In genomic region chr10:41883741-41884575, GRCm38 (mm10) we compare ENCODE assay signal across 14 mouse cellular contexts.
DNase-seq lines count a peak whose midpoint lies in the region; ATAC-seq and TF ChIP-seq lines count a peak whose summit lies in the region.
"Had no signal": no experiment of that assay in that cellular context is flagged by ENCODE, and none has a peak within 500 bp of the region (broad histone marks: within the 10 kb centered on the region; RNA-seq: fewer than 3 reads in every experiment).

No protein-coding gene starts in this region.

- H3K36me3 ChIP-seq in kidney, adult 2 months (ENCODE audit: control insufficient read depth, insufficient read depth, low read length): no peaks in the 10 kb centered on the region
- no peaks in the 10 kb centered on the region for H3K36me3 ChIP-seq in lung, embryonic 15.5 days
- H3K36me3 ChIP-seq: hindbrain, embryonic 12.5 days; limb, embryonic 13.5 days had no signal

- no peaks in the 10 kb centered on the region for H3K9me3 ChIP-seq in lung, embryonic 15.5 days
- H3K9me3 ChIP-seq: hindbrain, embryonic 12.5 days; limb, embryonic 13.5 days had no signal

- ATAC-seq in lung, embryonic 15.5 days (ENCODE audit: borderline replicate concordance, extremely low read depth, low FRiP score, low TSS enrichment): no peak

- no peak overlapping the region for H3K4me3 ChIP-seq in kidney, adult 2 months (ENCODE audit: insufficient read depth, low read depth, low read length)
- no peak overlapping the region for H3K4me3 ChIP-seq in bone marrow macrophage, adult 2 months (ENCODE audit: insufficient read depth, low read length)
- H3K4me3 ChIP-seq in lung, embryonic 15.5 days: no peak overlapping the region
- H3K4me3 ChIP-seq: erythroblast, embryonic 14.5 days; hindbrain, embryonic 12.5 days; limb, embryonic 13.5 days had no signal

- no peak for TF ChIP-seq POLR2A in kidney, adult 2 months (IDR thresholded peaks at IDR 0.05; ENCODE audit: low read depth, low read length)
- TF ChIP-seq POLR2A in bone marrow macrophage, adult 2 months (IDR thresholded peaks at IDR 0.05; ENCODE audit: borderline replicate concordance, low read depth, low read length): no peak

- H3K27me3 ChIP-seq in kidney, adult 2 months (replicated peaks; ENCODE audit: control insufficient read depth, insufficient read depth, low read length): no peaks in the 10 kb centered on the region
- H3K27me3 ChIP-seq in lung, embryonic 15.5 days: no peaks in the 10 kb centered on the region
- H3K27me3 ChIP-seq: hindbrain, embryonic 12.5 days; limb, embryonic 13.5 days had no signal

- no peak overlapping the region for H3K4me2 ChIP-seq in lung, embryonic 15.5 days
- H3K4me2 ChIP-seq: hindbrain, embryonic 12.5 days; limb, embryonic 13.5 days had no signal

- peak overlapping the region; percentile 39; the same call in 1 of the 2 replicates for H3K27ac ChIP-seq in kidney, adult 2 months (ENCODE audit: insufficient read depth, low read depth, low read length)
- peak overlapping the region; percentile 99 for H3K27ac ChIP-seq in bone marrow macrophage, adult 2 months (ENCODE audit: insufficient read depth, low read depth, low read length)
- H3K27ac ChIP-seq in lung, embryonic 15.5 days: 0 out of 2 replicates have a peak overlapping the region, but pooled peaks have one; percentile 15
- H3K27ac ChIP-seq: hindbrain, embryonic 12.5 days; limb, embryonic 13.5 days had no signal

- peak; percentile 32 to 68 for DNase-seq in adrenal gland, adult (ENCODE audit: inconsistent age in 2 of 2, low spot score in 1 of 2)
- DNase-seq in adrenal gland, postnatal 25 days: no peak
- peak; percentile 53 for DNase-seq in kidney, adult 2 months
- DNase-seq in kidney, adult 18-20 months: no peak
- DNase-seq in MN1 (ENCODE audit: low spot score): no peak
- DNase-seq in thymus, postnatal 25 days: no peak
- DNase-seq: cerebellum, postnatal 14 days; layer of hippocampus, adult 9-11 months; spleen, adult 18-20 months had no signal

- H3K4me1 ChIP-seq in kidney, adult 2 months (ENCODE audit: control insufficient read depth, insufficient read depth, low read length): peaks cover 13% of the 10 kb centered on the region
- peaks cover 52% of the 10 kb centered on the region for H3K4me1 ChIP-seq in bone marrow macrophage, adult 2 months (ENCODE audit: control insufficient read depth, insufficient read depth, low read length)
- H3K4me1 ChIP-seq in lung, embryonic 15.5 days: peaks cover 22% of the 10 kb centered on the region

- no peak overlapping the region for H3K9ac ChIP-seq in lung, embryonic 15.5 days
- H3K9ac ChIP-seq: hindbrain, embryonic 12.5 days; limb, embryonic 13.5 days had no signal

- 49% methylated on average over 8 of the region's 8 CpGs for WGBS in kidney, adult 2 months
- 28% methylated on average over 8 of the region's 8 CpGs for WGBS in lung, embryonic 15.5 days

- TF ChIP-seq CTCF in kidney, adult 2 months (conservative IDR thresholded peaks at IDR 0.05; ENCODE audit: insufficient read depth, insufficient read length, low read depth, low read length): no peak
- no peak for TF ChIP-seq CTCF in bone marrow macrophage, adult 2 months (IDR thresholded peaks at IDR 0.05; ENCODE audit: low read depth, low read length)

Comparison
In these comparisons a context has a peak if more than half of its experiments do, and no peak if none do; other contexts are left out.
1. DNase-seq: peak in adrenal gland, adult (2 of 2) and kidney, adult 2 months (single experiment); none in adrenal gland, postnatal 25 days (single experiment), kidney, adult 18-20 months (single experiment), MN1 (single experiment) and thymus, postnatal 25 days (single experiment).
2. H3K27ac ChIP-seq: peak in every context shown above with its lines; median percentile 99 in bone marrow macrophage, adult 2 months; 39 in kidney, adult 2 months; 15 in lung, embryonic 15.5 days.